Mouse (Mus musculus) myocyte (in vitro differentiated cells): ENCODE results near the gene Baz1a.

Experiments
- CEBPB ChIP-seq: IDR thresholded peaks from 2 replicates; pipeline ENCODE4 v1.6.1; 2011; ENCODE audit warnings: mild to moderate bottlenecking, moderate library complexity; ENCODE audit not compliant: poor library complexity, insufficient read depth, severe bottlenecking
- E2F4 ChIP-seq: IDR thresholded peaks from one replicate; pipeline ENCODE4 v1.6.1; 2011; ENCODE audit warnings: mild to moderate bottlenecking, control low read depth, moderate library complexity; ENCODE audit not compliant: insufficient read depth
- MAX ChIP-seq: IDR thresholded peaks from one replicate; pipeline ENCODE4 v1.6.1; 2011; ENCODE audit warnings: low read depth, mild to moderate bottlenecking, control low read depth
- MYOG ChIP-seq, 3 experiments: IDR thresholded peaks; one replicate each; pipeline ENCODE4 v1.6.1; 2011; ENCODE audit warnings: control low read depth in 2 of 3, low read depth in 2 of 3, mild to moderate bottlenecking in 2 of 3; ENCODE audit not compliant: insufficient read length in 2 of 3, control insufficient read depth in 1 of 3, insufficient read depth in 1 of 3
- POLR2A ChIP-seq: IDR thresholded peaks from one replicate; pipeline ENCODE4 v1.6.1; 2011; ENCODE audit warnings: low read depth, mild to moderate bottlenecking, control low read depth, moderate library complexity; ENCODE audit not compliant: insufficient read length
- POLR2AphosphoS2 ChIP-seq: IDR thresholded peaks from one replicate; pipeline ENCODE4 v1.6.1; 2011; ENCODE audit warnings: low read depth, control low read depth; ENCODE audit not compliant: insufficient read length
- SRF ChIP-seq: IDR thresholded peaks from one replicate; pipeline ENCODE4 v1.6.1; 2011; ENCODE audit warnings: low read depth; ENCODE audit not compliant: control insufficient read depth, insufficient read length
- TCF12 ChIP-seq: IDR thresholded peaks from one replicate; pipeline ENCODE4 v1.6.1; 2011; ENCODE audit warnings: mild to moderate bottlenecking, control low read depth; ENCODE audit not compliant: poor library complexity, insufficient read depth, severe bottlenecking
- TCF3 ChIP-seq: IDR thresholded peaks from one replicate; pipeline ENCODE4 v1.6.1; 2011; ENCODE audit warnings: low read depth, control low read depth; ENCODE audit not compliant: insufficient read length
- USF1 ChIP-seq: IDR thresholded peaks from one replicate; pipeline ENCODE4 v1.6.1; 2011; ENCODE audit warnings: low read depth, mild to moderate bottlenecking, control low read depth, moderate library complexity

DNA sequence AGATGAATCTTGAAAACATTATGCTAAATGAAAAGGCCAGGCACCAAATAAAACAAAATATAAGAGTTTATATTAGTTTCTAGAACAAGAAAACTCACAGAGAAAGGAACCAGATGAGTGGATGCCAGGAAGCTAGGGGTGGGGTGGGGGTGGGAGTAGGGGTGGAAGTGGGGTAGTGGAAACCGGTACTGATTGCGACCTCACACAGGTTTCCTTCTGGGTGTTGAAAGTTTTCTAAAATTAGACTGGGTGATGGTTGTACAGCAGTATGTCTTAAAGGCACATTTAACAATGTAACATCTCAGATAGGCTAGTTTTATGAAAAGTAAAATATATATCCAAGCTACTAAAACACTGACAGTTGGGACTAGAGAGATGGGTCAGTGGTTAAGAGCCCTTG, 57.2 kb downstream of the Baz1a start:
- TF ChIP-seq POLR2A (no peak), POLR2AphosphoS2 (no peak), USF1 (no peak), MAX (no peak), SRF (no peak), TCF3 (no peak), E2F4 (no peak), CEBPB (no peak), MYOG (IDR thresholded peaks at IDR 0.05; ENCODE audit: control insufficient read depth in 1 of 3, insufficient read depth in 1 of 3, insufficient read length in 2 of 3, low read depth in 2 of 3) (no peak), TCF12 (no peak)
